Mouse (Mus musculus): Measurements from ENCODE around the gene Ndufb4.

Ndufb4 gene

GRCm38 (mm10) chr16:37622919-37623318 lies 31.3 kb downstream of the Ndufb4 start:
- no peak for TF ChIP-seq GATA4 (IDR thresholded peaks at IDR 0.05; ENCODE audit: insufficient replicate concordance, low read length)

GRCm38 (mm10) chr16:37622403-37622802 lies 31.9 kb downstream of the Ndufb4 start:
- TF ChIP-seq GATA4 (IDR thresholded peaks at IDR 0.05; ENCODE audit: insufficient replicate concordance, low read length), result no peak

- no peak for TF ChIP-seq GATA4 (IDR thresholded peaks at IDR 0.05; ENCODE audit: insufficient replicate concordance, low read length)
Measured at GRCm38 (mm10) chr16:37617695-37618094, 36.6 kb downstream of the Ndufb4 start.

GRCm38 (mm10) chr16:37616104-37616503 lies 38.1 kb downstream of the Ndufb4 start:
- no peak for TF ChIP-seq GATA4 (IDR thresholded peaks at IDR 0.05; ENCODE audit: insufficient replicate concordance, low read length)

GRCm38 (mm10) chr16:37615429-37615828 lies 38.8 kb downstream of the Ndufb4 start:
- no peak for TF ChIP-seq GATA4 (IDR thresholded peaks at IDR 0.05; ENCODE audit: insufficient replicate concordance, low read length)

- no peak for TF ChIP-seq GATA4 (IDR thresholded peaks at IDR 0.05; ENCODE audit: insufficient replicate concordance, low read length)
Measured at GRCm38 (mm10) chr16:37614540-37614939, 39.7 kb downstream of the Ndufb4 start.

- no peak for TF ChIP-seq GATA4 (IDR thresholded peaks at IDR 0.05; ENCODE audit: insufficient replicate concordance, low read length)
Measured at GRCm38 (mm10) chr16:37612013-37612412, 42.2 kb downstream of the Ndufb4 start.

- TF ChIP-seq GATA4 (IDR thresholded peaks at IDR 0.05; ENCODE audit: insufficient replicate concordance, low read length), result no peak
Measured at GRCm38 (mm10) chr16:37611072-37611471, 43.2 kb downstream of the Ndufb4 start.

- TF ChIP-seq GATA4 (IDR thresholded peaks at IDR 0.05; ENCODE audit: insufficient replicate concordance, low read length), result no peak
Measured at GRCm38 (mm10) chr16:37610333-37610732, 43.9 kb downstream of the Ndufb4 start.

GRCm38 (mm10) chr16:37604243-37604642 lies 50.0 kb downstream of the Ndufb4 start:
- TF ChIP-seq GATA4 (IDR thresholded peaks at IDR 0.05; ENCODE audit: insufficient replicate concordance, low read length), result no peak

GRCm38 (mm10) chr16:37603431-37603830 lies 50.8 kb downstream of the Ndufb4 start:
- no peak for TF ChIP-seq GATA4 (IDR thresholded peaks at IDR 0.05; ENCODE audit: insufficient replicate concordance, low read length)

- no peak for TF ChIP-seq GATA4 (IDR thresholded peaks at IDR 0.05; ENCODE audit: insufficient replicate concordance, low read length)
Measured at GRCm38 (mm10) chr16:37599326-37599725, 54.9 kb downstream of the Ndufb4 start.

GRCm38 (mm10) chr16:37598463-37598862 lies 55.8 kb downstream of the Ndufb4 start:
- TF ChIP-seq GATA4 (IDR thresholded peaks at IDR 0.05; ENCODE audit: insufficient replicate concordance, low read length), result no peak

- TF ChIP-seq GATA4 (IDR thresholded peaks at IDR 0.05; ENCODE audit: insufficient replicate concordance, low read length), result 0 out of 2 replicates have a peak, but pooled peaks have one; percentile 5
Measured at GRCm38 (mm10) chr16:37597412-37597811, 56.8 kb downstream of the Ndufb4 start.
